Mouse (Mus musculus): ENCODE results near the gene Cpxm1.
A peak's percentile ranks its signal among the peaks of the same experiment; 100 is the strongest.

Gene Cpxm1

DNA sequence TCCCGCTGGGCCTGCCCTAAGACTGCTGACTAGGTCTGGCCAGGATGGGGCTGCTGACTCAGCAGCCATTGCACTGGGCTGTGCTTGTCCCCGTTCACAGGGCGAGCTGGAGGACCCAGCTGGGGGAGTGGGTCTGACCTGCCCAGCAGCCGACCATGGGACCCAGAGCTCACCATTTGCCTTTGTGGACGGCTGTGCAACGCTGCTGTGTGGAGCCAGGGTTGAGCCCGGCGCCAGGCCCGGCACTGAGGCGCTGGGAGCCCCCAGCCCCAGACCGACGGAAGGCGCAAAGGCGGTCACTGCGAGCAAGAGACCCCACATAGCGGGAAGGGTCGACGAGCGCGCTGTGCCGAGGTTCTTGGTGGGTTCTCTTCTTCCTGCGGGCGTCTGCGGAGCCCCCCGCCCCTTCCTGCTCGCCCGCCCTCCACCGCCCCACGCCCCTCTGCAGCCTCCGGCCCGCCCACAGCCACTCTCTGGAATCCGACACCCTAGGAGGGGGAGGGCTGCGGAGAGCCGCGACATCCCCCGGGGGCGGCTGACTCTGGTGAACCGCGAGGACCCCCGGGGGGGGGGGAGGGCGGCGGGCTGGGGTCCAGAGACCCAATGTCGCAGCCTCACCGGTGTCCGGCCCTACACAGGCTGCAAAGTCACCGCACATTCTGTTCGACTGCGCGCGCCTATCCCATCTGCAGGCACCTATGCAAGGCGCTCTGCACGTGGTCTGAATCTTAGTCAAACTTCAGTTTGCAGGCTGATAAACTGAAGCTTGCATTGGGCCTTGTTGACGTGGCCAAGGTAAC, at the start of gene Cpxm1:
Cpxm1 (minus strand) TSS at position 389 of the 800 bp plus-strand sequence.
- no peak for DNase-seq (ENCODE audit: extremely low read depth, insufficient read length, low spot score)

DNA sequence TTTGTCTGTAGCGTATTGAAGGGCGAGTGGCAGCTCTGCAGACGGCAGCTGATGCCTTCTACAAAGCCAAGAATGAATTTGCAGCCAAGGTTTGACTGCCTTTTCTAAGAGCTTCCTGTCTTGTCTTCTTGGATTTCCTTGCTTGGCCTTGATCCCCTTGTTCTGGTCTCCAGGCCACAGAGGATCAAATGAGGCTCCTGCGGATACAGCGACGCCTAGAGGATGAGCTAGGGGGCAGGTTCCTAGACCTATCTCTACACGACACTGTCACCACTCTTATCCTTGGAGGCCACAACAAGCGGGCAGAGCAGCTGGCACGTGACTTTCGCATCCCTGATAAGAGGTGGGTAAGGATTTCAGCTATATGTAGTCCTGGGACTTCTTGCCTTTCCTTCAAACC, 44.8 kb upstream of the Cpxm1 start:
- DNase-seq (ENCODE audit: extremely low read depth, insufficient read length, low spot score), result no peak

DNA sequence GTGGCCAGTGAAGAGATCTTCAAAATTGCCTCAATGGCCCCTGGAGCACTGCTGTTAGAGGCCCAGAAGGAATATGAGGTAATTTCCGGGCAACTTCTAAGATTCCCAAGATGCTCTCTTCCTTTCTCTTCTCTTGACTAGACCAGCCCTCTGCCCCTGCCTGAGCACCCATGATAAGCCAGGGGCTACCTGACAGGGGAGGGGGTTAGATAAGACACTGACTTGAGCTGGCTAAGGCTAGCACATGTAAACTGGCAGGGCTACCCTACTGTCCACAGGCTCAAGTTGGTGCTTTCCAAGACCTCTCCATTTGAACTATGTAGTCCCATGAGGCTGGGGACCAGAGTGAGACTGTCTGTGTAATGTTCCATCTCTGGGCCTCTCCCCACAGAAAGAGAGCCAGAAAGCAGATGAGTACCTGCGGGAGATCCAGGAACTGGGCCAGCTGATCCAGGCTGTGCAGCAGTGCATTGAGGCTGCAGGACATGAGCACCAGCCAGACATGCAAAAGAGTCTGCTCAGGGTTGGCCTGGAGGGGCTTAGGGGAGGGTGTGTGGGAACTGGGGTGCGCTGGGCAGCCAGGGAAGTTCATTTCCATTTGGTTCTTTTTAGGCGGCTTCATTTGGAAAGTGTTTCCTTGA, 42.6 kb upstream of the Cpxm1 start:
- no peak for DNase-seq (ENCODE audit: extremely low read depth, insufficient read length, low spot score)

DNA sequence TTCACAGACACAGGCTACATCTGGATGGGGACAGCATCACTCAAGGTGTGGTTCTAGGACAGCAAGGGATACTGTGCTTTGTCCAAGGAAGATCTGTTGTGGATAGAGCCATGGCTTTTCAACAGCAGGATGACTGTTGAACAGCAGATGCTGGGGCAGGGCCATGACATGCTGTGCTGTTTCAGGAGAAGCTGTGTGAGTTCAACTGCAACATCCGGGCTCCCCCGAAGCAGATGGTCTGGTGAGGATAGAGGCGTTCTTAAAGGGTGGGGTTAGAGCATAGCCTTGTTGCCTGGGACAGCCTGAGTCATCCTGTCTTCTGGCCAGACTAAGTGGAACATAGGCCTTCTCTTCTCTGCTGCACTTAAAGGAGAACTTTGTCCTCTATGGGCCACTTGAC, 41.5 kb upstream of the Cpxm1 start:
- DNase-seq (ENCODE audit: extremely low read depth, insufficient read length, low spot score), result no peak

DNA sequence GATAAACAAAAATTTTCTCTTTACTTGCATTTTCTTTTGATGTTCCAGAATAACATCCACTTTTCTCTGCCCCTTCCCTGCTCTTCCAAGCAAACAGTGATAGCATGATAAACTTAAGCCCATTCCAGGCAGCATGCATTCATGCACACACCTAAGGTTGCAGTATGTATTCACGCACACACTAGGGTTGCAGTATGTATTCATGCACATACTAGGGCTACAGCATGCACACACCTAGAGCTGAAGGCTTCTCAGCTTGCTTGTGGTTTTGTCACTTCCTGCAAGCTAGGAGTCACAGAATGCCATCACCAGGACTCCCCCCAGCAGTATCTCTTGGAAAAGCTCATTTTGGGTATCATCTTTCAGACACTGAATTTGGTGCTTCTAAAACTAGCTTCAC, 39.4 kb upstream of the Cpxm1 start:
- DNase-seq (ENCODE audit: extremely low read depth, insufficient read length, low spot score), result no peak

DNA sequence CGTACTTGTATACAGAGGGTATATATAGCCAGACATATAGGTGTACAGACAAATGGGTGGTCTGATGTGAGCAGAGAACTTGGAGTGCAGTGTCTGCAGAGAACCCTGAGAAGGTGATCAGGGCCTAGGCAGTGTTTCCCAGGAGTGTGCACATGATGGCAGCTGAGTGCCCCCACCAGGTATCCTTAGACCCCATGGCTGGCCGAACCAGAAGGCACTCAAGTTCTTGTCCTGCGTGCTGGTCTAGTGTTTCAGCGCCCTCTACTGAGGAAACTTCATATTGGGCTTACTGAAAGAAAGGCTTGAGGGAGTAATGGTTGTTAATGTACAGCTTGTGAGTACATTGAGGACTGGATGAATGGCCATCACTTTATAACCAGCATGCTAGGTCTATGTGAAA, 35.8 kb upstream of the Cpxm1 start:
- no peak for DNase-seq (ENCODE audit: extremely low read depth, insufficient read length, low spot score)

DNA sequence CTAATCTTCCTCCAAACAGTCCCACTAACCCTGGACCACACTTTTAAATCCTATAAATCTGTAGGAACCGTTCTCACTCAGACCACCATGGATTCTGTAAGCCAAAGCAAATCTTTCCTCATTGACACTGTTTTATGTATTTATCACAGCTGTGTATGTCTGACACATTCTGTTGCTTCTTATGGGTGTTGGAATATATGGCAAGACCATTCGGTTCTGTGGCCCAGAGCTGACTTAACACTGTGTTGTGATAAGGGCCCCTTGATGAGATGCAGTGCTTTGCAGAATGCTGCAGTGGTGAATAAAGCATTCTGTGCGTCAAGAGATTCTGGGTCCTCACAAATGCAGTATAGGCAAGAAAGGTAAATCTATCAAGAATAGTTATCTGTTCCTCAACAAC, 34.8 kb upstream of the Cpxm1 start:
- no peak for DNase-seq (ENCODE audit: extremely low read depth, insufficient read length, low spot score)

DNA sequence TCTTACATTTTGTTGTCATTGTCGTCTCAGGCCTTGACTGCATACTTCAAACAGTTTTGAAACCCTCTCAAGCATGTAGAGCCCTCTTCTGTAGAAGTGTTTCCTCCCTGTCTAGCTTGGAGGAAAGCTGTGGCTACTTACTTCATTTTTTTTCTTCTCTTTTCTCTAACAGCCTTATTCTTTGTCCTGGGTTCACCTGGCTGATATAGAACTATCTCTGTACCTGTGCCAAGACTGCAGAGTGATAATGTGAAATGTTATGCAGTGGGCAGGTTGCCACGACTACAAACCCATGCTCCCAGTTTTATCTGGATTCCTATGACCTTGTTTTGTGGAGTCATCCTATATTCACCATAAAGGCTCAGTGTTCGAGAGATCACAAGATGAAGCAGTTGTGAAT, 33.1 kb upstream of the Cpxm1 start:
- DNase-seq (ENCODE audit: extremely low read depth, insufficient read length, low spot score), result no peak

DNA sequence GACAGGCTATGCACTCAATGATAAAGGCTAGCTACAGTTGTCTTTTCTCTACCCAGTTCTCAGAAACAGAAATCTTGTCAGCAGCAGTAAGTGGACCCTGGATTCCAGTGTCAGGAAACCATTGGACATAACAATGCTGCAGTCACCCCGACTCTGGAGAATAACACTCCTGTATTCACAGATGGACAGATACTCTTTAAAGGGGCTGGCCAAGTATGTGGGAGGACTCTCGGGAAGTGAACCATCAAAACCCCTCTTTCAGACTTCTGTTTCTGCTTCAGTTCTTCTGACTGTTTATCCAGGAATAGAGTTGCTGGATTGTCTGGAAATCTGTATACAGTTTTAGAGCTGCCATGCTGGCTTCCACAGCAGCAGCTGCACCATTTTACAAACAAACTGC, 32.5 kb upstream of the Cpxm1 start:
- no peak for DNase-seq (ENCODE audit: extremely low read depth, insufficient read length, low spot score)

DNA sequence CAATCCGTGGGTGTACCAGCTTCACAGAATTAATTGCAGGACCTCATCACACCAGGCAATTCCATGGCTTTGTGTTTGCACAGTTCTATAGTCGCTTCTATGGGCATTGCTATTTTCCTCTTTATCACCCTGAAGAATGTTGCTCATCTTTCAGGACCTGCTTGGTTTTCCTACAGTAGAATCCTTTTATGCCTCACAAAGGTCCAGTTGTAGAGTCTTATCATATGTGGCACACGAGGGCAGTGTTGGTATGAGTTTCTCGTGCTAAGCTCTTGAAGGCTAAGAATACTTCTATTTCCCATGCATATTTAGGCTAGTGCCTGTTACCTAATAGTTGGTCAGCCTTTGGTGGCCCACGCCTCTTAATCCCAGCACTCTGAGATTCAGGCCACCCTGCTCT, 27.7 kb upstream of the Cpxm1 start:
- DNase-seq (ENCODE audit: extremely low read depth, insufficient read length, low spot score), result no peak

DNA sequence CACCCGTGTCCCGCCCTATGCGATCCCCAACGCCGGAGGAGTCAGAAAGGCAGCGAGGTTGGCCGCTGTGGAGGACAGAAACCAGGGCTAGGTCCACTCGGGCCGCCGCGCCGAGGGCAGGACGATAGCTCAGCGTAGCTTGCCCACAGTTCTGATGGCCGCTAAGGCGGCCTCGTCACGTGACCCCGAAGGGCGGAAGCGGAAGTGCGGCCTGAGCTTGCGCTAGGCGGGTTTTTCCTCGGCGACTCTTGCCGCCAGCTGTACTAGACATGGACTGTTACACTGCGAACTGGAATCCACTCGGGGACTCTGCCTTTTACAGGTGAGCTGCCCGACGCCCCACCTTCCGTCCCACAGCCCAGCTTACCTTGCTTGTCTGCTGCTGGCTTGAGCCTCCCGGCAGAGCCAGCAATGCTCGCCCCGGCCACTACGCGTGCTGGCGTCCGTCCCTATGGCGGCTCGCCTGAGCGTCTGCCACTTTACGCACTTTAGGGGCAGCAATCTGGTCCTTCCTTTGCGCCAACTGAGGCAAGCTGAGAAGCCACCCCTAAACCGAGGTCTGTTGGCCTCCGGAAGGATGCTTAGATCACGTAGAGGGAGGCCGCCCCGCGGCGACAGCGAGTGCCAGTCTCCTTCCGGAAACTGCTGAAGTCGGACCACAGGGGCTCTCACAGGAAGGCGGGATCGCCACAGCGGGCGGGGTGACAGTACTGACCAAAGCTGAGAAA, 26.9 kb upstream of the Cpxm1 start, which contains the start of the genes Vps16 and Pced1a:
Vps16 (plus strand) TSS at position 214 of the 728 bp plus-strand sequence.
Pced1a (minus strand) TSS at position 576 of the 728 bp plus-strand sequence.
- peak; percentile 91 for DNase-seq (ENCODE audit: extremely low read depth, insufficient read length, low spot score)

DNA sequence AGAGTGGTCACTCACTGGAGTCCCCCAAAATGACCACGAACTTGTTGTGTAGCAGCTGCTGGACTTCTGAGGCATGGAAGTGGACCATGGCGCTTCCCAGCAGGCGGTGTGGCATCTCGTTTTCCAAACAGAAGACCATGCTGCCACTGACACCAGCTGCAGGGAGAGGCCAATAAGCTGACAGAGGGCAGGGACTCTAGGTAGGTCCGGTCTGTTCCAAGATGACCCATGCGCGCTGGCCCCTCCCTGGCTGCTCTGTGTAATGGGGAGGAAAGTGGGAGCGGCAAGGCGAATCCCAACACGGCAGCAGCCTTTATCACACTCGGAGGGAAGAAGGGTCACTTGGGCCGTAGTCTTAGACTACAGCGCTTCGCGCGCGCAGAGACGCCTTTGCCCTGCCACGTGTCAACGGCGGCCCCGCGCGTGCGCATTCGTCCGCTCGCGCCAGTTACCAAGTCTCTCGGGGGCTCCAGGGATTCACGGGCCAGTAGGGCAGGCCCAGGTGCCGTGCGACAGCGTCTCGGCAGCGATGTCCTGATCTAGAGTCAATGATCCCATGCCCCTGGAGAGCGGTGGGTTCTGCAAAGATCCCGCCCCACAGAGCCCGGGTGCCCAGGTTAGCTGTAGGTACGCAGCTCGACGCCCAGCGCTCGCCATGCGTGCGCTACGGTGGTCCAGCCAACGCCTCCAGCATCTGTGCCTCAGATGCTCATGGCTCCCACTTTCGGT, 26.2 kb upstream of the Cpxm1 start:
- no peak for DNase-seq (ENCODE audit: extremely low read depth, insufficient read length, low spot score)

DNA sequence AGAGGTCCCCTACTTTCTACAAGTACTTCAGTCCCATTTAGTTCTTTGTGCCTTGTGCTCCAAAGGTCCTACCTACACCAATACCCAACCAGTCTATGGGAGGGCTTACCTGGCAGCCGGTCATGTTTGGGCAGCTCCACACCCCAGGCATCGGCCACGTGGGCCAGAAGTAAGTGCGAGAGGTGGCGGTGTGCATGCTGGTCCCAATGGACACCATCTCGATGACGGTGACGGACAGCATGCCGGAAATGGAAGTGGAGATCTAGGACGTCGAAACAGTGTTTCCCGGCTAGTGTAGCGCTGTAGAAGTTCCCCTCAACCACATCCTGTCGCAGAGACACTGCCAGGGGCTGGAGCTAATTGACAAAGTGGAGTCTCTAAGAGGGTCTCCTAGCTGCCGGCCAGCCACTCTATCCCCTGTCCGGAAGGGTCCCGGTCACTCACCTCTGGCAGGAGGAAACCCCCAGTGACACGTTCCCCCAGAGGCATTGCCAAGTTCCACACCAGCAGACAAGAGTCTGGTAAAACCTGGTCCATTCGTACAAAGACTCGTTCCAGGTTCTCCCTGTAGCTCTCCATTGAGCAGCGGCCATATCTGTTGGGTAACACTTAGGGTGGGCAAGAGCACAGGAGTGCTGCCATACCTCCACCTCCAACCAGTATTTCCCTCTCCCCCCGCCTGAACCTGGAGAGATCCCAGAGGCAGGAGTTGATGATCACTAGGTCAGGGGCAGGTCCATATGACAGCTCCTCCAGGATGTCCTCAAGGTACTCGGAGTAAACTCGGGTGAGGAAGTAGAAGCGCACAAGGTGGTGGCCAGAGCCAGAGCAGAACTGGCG, 24.6 kb upstream of the Cpxm1 start:
- DNase-seq (ENCODE audit: extremely low read depth, insufficient read length, low spot score), result no peak

DNA sequence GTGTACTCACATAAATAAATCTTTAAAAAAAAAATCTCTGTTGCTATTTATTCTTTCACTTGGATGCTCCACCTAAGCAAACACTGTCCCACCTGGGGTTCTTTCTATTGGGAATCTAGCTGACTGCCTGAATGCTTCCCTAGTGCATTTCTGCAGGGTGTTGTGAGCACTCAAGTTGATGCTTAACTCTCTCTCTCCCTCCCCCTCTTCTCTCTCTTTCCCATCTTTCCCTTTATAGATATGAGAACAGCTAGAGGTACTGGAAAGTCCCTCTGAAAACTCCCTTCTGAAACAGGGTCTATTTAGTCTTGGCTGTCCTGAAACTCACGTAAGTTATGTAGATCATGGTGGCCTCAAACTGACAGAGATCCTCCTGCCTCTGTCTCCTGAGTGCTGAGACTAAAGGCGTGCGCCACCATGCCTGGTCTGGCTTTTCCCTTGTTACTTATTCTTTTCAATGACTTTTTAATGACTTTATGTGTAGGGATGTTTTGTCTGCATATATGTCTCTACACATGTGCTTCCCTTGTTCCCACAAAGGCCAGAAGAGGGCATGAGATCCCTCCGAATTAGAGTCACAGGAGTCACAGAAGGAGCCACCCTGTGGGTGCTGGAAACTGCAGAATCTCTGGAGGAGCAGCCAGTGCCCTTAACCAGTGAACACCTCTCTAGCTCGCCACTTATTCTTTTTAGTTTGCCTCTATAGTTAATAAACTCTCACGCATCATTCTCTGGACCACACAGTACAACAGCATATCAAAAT, 16.9 kb upstream of the Cpxm1 start:
- no peak for DNase-seq (ENCODE audit: extremely low read depth, insufficient read length, low spot score)

DNA sequence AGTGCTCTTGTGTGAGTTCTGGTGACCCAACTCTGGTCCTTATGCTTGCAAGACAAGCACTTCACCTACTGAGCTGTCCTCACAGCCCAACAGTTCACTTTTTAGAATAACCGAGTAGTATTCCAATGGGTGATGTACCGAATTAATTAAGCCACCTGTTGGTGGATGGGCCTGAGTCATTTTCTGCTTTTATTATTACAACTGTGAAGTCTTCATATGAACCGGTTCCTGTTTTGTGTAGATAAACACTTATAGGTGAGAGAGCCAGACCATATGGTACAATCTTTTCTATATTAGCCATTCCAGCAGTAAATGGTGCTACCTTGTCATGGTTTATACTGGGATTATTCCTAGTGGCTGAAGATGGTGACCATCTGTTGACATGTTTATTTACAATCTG, 15.4 kb upstream of the Cpxm1 start:
- no peak for DNase-seq (ENCODE audit: extremely low read depth, insufficient read length, low spot score)

DNA sequence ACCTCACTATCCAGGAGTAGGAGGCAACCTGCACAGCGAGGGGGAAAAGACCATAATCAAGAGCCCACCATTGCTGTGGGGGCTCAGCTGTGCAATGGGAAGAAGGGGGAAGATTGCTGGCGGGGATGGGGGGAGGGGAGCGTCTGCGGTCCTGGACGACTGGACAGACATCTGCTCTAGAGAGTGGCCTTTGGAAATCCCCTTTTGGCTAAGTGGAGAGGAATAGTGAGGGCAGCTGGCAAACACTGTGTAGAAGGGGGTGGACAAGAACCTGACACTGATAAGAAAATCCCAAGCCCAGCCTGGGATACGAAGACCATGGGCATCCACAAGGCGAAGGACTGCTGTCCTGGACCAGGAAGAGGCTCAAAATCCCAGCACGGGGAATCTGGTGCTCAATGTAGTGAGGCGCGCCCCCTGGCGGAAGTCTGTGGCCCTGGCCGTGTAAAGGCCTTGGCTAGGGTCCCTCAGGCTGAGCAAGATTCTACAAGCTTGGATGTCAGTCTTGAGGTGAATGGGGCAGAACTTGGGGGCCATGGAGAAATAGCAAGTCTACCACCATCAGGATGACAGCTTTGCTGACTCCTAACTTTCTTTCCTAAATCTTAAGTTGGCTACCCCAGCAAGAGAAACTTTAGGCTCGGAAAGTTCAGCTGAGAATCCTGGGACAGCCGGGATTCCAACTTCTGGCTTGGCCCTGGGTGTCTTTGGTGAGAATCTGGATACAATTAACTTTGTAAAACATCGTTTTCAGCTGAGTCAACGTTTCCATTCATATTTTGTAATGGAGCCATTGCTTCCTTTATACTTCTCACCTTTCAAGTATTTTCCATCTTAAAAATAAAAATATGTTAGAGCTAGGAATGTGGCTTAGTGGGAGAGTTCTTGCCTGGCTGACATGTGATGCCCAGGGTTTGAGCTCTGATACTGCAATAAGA, 14.5 kb upstream of the Cpxm1 start:
- peak; percentile 63 for DNase-seq (ENCODE audit: extremely low read depth, insufficient read length, low spot score)

DNA sequence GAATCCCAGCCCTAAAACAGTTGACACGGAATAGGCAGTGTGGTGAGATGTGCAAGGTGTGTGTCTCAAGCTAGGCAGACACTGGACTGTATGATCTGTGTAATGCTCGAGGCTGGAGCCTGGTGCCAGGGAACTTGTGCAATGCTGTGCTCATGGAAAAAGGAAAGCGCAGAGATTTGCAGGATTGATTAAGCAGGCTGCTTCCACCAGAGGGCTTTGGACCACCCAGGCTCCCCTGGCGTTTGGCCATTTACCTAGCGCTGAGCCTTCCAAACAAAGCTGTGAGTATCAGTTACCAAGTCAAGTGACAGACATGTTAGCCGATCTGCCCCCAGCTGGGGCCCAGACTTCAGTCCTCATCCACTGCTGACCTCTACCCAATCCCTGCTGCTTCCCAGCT, 10.8 kb upstream of the Cpxm1 start:
- DNase-seq (ENCODE audit: extremely low read depth, insufficient read length, low spot score), result no peak

DNA sequence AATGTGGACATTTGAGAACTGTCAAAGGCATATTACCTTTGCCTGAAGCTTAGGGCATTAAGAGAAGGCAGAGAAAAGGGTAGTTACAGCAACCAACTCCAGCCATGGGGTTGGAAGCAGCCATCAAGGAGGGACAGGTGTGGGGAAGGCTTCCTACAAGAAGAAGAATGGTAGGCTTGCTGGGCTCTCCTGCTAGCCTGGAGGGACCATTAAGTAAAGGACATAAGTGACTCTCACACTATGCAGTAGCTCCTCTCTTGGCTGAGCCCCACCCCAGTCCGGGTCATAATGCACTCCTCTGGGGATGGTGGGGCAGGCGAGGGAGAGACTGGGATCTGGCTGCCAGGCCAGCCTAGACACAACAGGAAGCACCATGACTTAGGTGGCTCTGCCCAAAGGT, 8.8 kb upstream of the Cpxm1 start, which contains the start of gene Tmem239:
Tmem239 (plus strand) TSS at position 301 of the 400 bp plus-strand sequence.
- DNase-seq (ENCODE audit: extremely low read depth, insufficient read length, low spot score), result no peak

Measured in 3134 (cell line).